Mouse (Mus musculus) liver, postnatal 0 days (tissue): ENCODE measurements around the gene Hexim1.

Experiments
- CTCF ChIP-seq: sonication (generic); IDR thresholded peaks from 2 replicates; pipeline ENCODE4 v1.5.1; 2016; ENCODE audit warnings: antibody characterized with exemption, low read depth
- EP300 ChIP-seq: IDR thresholded peaks from 2 replicates; pipeline ENCODE4 v1.6.1; 2016; ENCODE audit warnings: antibody characterized with exemption, low read depth, mild to moderate bottlenecking

GRCm38 (mm10) chr11:103111301-103111700 is 4.7 kb upstream of the Hexim1 start:
- TF ChIP-seq CTCF (no peak), EP300 (no peak)
